Mouse (Mus musculus) megakaryocyte-erythroid progenitor cell, adult 5-6 weeks (primary cell): ENCODE measurements around the gene Tbc1d4. TPM values are rescaled to one million over a fixed set of nuclear protein-coding genes. Genes with fewer than 3 reads are reported as not detected.
"Not testable (repeated sequence)": the region's sequence is repeated elsewhere in the genome, so short reads cannot be mapped to it uniquely, and the experiment has no call there.

Experiments
- ATAC-seq: replicated peaks from 2 replicates; pipeline ENCODE4 v1.8.0; 2016; ENCODE audit warnings: mild to moderate bottlenecking, inconsistent platforms; ENCODE audit not compliant: severe bottlenecking, poor library complexity, low FRiP score, low TSS enrichment
- total RNA-seq, 2 experiments: library from RNA; stranded (forward) in 1 of 2; stranded (reverse) in 1 of 2; fragments of 200-1000, 215-1000 nt in 1 of 2; fragments of >200 nt in 1 of 2; fragmentation: Nextera tagmentation in 1 of 2; gene quantifications; 2 replicates each; pipeline ENCODE4 v1.2.3; 2014 to 2017

Tbc1d4 gene
- total RNA-seq, 2 experiments from 2014 or later: 6.1 to 6.4 TPM

DNA sequence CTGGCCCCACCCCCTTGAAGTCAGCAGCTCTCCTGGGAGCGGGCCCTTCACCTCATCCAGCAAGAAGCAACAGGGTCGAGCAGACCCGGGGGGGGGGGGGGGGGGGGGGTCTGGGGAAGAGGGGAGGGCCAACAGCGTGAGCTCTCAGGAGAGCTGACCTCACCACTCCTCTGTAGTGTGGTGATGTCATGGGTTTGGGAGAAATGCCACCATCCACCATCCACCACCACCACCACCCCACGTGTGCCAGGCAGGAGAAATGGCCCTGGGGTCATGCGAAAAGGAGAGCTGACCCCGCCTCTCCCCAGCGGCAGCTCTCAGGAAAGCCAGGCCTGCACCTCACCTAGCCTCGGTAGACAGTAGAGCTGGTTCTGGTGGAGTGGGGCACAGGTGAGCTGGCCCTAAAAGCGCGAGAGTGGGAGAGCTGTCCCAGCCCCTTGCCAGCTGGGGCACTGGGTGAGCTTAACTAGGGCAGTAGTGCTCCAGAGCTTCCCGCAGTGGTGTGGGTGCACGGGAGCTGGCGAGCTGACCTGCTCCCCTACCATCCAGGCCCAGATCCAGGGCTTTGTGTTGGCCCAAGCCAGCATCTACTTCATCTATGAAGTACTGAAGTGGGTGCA lies 11.8 kb downstream of the Tbc1d4 start:
- ATAC-seq: no peak

DNA sequence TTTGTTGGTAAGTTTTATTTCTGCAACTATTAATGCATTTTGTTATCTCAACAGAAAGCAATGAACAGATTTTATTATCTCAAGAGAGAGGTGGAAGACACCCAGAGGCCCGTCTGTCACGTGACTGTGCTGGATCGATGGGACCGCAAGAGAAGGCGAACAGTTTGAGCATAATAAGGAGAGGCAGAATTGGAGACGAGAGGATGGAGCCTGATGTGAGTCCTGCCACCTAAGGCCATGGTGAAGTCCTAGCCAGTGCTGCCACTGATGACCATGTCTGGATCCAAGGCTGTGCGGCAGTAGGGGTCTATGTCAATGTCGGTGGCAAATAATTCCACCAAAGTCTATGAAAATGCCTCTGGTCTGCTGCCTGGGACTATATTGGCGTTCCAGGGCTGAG lies 12.3 kb downstream of the Tbc1d4 start:
- ATAC-seq: no peak

- ATAC-seq: no peak
These were observed 13.5 kb downstream of the Tbc1d4 start for GRCm38 (mm10) chr14:101595301-101596080.

DNA sequence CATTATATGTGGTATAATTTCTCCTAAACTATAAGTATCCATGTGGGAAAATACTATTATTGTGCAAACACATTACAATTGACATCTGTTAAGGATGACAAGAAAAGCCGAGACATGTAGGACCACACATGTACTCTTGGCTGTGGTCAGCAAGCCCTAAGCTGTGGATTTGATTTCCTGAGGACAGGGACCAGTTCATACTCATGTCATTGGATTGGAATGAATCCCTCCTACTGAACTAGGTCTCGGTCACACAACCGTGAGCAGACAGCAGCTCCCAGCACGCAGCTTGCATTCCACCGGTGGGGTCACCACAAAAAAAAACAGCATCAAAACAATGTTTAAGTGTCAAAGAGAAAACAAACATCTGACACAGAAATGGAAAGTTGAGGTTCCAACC lies 15.0 kb downstream of the Tbc1d4 start:
- ATAC-seq: no peak

DNA sequence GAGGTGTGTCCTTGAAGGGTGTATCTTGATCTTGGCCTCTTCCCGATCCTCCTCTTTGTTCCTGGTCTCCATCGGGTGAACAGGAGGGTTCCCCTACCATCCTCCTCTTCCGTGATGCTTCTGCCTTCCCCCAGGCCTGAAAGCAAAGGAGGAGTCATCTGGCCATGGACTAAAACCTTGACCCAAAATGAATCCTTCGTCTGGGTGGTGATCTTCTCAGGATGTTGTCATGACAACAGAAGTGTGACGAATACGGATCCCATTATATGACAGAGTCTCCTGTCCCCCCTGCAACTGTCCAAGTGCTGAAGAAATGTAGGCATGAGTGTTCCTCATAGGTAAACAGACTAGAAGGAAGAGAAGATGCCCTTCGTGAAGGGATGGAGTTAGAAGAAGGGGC lies 15.7 kb downstream of the Tbc1d4 start:
- ATAC-seq: no peak

DNA sequence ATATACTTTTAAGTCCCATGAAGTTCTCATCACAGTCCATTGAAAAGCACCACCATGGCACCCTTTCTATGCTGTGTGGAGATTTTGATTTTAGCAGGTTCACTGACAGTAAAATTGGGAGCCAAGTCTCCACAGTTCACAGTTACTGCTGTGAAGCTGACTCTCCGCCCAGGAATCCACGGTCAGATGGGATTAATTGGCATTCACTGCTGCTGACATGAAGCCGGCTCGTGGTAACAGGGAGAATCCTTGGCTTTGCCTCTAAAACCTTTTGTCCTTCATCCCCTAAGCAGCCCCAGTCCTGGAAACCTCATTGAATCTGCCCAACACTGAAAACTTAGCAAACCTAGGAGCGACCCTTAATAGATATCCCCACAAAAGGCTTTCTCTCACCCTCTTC lies 17.9 kb downstream of the Tbc1d4 start:
- ATAC-seq: no peak

- ATAC-seq: not testable (repeated sequence)
These were observed 20.6 kb downstream of the Tbc1d4 start for GRCm38 (mm10) chr14:101588209-101588991.

DNA sequence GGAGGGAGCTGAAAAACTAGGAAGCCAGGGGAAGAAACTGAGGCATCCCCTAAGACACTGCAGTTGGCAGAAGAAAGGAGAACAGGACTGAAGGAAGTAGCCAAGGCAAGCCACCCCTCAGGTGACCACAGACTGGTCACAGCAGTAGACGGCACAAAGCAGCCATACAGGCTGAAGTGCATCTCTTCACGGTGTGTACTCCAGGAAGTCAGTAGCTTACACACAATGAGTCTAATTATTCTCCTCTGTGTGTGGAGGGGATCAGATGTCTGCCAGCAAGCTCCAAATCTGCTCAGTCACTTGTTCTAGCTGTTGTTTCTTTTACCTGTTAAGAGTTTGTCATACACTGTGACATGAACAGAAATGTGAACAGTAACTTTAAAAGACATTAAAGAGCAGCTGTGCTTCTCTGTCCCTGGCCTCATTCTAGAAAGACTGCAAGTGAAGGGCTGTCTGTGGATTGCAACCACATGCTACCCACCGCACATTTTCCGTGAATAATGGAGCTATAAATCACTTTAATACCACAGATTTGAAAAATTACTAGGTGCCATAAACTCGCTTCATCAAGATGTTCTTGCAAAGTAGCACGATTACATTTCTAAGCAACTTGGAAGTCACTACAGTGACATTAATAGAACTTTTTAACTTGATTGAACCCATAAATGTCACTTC lies 21.5 kb downstream of the Tbc1d4 start:
- ATAC-seq: not testable (repeated sequence)

DNA sequence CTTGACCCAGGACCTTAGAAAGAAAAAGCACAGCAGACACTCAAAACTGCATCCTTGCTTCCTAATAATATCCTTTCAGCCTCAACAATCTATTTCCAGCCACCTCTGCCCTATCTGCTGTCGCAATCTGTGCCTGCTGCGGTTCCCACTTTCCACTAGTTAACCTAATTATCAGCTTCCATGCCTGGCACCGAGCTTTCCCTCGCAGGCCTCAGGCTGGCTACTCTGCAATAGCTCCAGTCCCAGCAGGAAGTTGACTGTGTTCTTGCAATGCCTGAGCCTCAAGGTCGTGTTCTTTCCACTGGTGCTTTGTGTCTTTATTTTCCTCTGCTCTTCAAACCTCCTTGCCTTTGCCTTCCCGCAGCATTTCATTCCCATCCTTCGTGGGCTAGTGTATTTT lies 22.9 kb downstream of the Tbc1d4 start:
- ATAC-seq: no peak

DNA sequence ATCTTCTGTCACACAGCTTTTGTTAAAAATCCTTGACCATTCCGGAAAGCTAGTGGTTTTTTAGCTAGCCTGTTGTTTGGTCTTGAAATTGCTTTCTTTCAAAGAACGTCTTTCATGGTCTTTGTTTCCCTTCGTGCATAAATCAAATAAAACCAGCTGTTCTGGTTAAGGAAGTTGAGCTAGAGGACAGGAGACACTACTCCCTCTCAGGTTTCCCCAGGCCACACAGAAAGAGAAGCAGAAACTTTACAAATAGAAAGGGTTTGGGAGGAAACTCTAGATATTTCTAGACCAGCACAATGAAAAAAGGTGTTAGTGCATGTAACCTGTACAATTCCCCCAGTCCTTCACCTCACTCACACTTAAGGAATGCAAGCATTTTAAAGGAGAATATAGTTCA lies 33.3 kb downstream of the Tbc1d4 start:
- no peak for ATAC-seq

DNA sequence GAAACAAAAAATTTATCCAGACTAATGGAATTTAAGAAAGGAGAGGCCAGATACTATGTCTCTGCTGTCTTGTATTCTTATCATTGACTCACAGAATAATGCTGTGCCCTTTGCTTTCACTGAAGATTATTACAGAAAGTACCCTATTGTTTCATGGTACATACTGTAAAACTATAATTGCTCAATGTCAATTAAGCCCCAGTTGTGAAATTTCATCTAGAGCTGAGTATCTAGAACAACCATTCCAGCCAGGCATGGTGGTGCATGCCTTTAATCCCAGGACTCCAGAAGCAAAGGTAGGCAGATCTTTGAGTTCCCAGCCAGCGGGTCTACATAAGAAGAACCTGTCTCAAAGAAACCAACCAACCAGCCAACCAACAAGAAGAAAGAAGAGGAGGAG lies 34.5 kb downstream of the Tbc1d4 start:
- ATAC-seq: no peak

DNA sequence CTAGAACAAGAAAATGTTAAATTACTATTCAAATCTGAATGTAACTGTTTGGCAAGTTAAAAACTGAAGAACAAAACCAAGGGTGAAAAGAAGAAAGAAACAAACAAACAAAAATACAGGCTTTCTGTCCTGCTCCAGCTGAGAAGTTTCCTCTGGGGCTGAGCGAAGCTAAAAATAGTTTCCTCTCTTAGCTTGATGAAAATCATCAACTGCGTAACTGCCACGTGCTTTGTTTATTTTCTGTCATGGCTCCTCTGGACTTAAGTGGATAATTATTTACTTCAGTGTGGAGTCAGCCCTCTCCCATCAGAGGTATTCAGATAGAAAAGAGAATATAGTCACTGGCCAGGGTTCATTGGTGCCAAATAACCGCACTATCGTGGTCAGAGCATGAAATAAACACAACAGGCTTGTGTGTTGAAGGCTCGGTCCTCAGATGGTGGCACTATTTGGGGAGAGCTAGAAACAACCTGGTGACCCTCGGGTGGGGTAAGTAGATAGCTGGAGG lies 35.8 kb downstream of the Tbc1d4 start:
- no peak for ATAC-seq

- no peak for ATAC-seq
These were observed 40.2 kb downstream of the Tbc1d4 start for GRCm38 (mm10) chr14:101568828-101569227.

DNA sequence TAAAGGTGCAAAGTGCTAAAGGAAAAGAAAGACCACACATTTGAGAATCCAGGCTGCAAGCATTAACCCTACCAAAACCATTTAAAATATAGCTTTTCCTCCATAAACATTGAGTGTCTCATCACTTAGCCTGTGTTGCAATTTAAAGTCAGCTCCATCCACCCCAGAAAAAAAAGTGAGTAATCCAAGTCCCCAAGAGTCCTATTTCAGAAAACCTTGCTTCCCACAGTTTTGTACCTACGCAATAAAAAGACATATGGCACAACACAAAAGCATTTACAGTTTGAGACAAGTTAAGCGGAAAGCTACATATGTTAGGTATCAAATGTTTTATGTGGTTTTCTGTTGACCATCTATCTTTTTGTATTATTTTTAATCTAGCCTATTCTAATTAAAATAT lies 42.3 kb downstream of the Tbc1d4 start:
- ATAC-seq: no peak

DNA sequence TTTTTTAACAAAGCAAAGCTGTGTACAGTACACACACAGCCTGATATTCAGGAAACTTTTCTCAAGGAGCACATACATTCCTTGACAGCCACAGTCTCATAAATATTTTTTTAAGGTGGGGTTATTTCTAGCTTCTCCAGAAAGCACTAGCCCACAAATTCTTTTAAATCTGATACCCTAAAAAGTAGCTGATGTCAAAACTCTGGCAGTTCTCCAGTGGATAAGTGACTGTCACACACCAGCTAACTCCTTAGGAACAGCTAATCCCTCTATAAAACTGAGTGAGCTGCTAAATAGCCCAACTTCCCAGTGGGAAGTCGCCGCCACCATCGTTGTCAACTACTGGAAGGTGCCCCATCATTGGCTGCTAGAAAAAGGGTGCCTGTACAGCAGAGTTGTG lies 43.3 kb downstream of the Tbc1d4 start:
- no peak for ATAC-seq

DNA sequence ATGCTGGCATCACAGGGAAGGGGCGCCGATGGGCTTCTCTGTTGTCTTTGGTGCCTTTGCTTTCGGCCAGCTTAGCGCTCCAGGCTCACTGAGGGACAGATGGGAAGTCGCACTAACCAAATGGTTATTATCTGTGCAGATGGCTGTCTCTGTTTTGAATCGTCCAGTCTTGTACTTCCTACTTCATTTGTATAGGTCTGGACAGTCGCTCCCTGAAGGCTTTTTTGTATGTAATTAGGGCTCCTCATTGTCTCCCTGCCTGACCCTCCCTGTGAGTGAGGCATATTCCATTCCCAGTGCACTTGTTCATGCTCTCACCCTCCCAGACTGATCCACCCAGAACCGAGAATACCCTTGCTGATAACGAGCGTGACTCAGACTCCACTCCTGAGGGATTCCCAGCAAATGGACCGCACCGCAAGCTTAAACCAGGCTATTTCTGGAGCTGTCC lies 47.7 kb downstream of the Tbc1d4 start:
- no peak for ATAC-seq

DNA sequence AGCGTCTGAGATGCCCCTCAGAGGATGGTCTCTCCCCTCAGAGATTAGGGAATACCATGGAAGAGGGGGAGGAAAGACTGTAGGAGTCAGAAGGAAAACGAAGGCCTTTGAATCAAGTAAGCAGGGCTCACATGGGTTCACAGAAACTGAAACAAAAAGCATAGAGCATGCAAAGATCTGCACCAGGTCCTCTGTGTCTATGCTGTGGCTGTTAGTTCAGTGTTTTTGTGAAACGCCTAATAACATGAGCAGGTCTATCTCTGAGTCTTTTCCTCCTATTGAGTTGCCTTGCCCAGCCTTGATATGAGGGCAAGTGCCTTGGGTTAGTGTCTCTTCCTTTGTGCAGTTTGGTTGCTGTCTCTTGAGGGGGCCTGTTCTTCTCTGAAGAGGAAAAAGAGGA lies 49.5 kb downstream of the Tbc1d4 start:
- no peak for ATAC-seq

DNA sequence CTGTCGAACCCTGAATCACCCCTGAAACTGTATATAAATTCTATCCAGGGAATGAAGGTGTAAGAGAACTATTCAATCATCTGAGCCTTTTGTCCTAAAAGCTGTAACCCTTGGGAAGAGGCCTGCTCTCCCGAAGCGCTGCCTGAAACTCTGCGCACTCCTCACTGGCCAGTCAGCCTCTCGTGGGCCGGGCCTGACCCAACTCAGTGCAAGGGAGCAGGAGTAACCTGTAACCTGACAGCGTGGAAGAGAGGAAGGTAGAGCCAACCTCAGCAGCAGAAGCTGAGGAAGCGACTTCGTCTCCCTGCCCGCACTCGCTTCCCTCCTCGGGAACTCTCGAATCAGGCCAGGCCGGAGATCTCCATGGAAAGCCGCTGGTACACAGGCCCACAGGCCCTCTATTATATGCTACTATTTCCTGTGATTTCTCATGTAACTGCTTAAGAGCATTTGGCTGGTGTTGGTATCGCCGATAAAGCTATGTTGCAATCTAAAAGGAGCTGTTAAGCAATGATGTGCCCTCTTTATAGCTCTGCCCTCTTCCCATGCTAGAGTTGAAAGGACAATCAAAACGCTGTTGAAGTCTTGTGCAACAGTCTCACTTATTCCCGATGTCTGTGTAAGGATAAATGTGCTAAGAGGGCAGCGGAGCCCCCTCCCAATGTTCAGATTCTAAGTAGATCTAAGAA lies 60.0 kb downstream of the Tbc1d4 start:
- ATAC-seq: no peak

DNA sequence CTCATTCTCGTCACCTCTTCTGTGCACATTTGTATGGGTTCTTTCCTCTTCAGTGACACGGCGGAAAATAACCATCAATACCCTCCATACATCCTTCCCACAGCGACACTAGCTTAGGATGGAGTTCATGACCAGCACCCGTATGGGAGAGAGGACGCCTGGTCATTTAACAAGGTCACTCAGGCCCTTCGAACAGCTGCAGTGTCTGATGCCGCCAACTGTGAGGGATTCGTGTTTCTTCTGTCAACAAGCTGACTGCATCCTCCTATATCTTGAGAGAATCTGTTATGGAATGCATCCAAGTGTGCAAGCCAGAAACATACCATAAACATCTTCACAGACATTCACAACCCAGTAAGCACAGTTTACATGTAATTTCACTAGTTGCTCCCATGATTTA lies 67.1 kb downstream of the Tbc1d4 start:
- ATAC-seq: no peak
